Mouse (Mus musculus) bone marrow, adult 2 months (tissue): ENCODE results near the gene Fbxl5.

Source experiments
- CTCF ChIP-seq: fragments of 200-500 bp; IDR thresholded peaks from 2 replicates; pipeline ENCODE4 v1.5.1; 2011; ENCODE audit warnings: low read length, control low read depth; ENCODE audit not compliant: control insufficient read depth, insufficient read depth
- POLR2A ChIP-seq: fragments of 200-500 bp; IDR thresholded peaks from 2 replicates; pipeline ENCODE4 v1.6.1; 2011; ENCODE audit warnings: low read depth, mild to moderate bottlenecking, control low read depth, low read length, borderline replicate concordance; ENCODE audit not compliant: control insufficient read depth

GRCm38 (mm10) chr5:43822824-43823223 lies 1.4 kb upstream of the Fbxl5 start:
- TF ChIP-seq POLR2A: no peak
- TF ChIP-seq CTCF: no peak
